Mouse (Mus musculus) heart, postnatal 0 days (tissue): ENCODE data around the gene Srpk1.

Experiments
- CTCF ChIP-seq: IDR thresholded peaks from 2 replicates; pipeline ENCODE4 v1.5.1; 2016; ENCODE audit warnings: antibody characterized with exemption, control low read depth, low read depth
- EP300 ChIP-seq: IDR thresholded peaks from 2 replicates; pipeline ENCODE4 v1.6.1; 2016; ENCODE audit warnings: antibody characterized with exemption, low read depth

GRCm38 (mm10) chr17:28600780-28601179 is 21.7 kb downstream of the Srpk1 start:
- TF ChIP-seq CTCF (no peak), EP300 (no peak)
